Mouse (Mus musculus) layer of hippocampus, adult 18-20 months (tissue): ENCODE measurements around the gene Engase. TPM values are rescaled to one million over a fixed set of nuclear protein-coding genes. Genes with fewer than 3 reads are reported as not detected.

Experiments
- DNase-seq, 2 experiments: peaks; one replicate each; pipeline ENCODE4 v3.0.0; 2022; ENCODE audit warnings: low spot score in 2 of 2
- total RNA-seq, 2 experiments: library from RNA; stranded (reverse); gene quantifications; 2 replicates each; pipeline ENCODE4 v1.2.3; 2021

The Engase gene
- total RNA-seq, 2 experiments from 2014 or later = 11.8 to 16.2 TPM

DNA sequence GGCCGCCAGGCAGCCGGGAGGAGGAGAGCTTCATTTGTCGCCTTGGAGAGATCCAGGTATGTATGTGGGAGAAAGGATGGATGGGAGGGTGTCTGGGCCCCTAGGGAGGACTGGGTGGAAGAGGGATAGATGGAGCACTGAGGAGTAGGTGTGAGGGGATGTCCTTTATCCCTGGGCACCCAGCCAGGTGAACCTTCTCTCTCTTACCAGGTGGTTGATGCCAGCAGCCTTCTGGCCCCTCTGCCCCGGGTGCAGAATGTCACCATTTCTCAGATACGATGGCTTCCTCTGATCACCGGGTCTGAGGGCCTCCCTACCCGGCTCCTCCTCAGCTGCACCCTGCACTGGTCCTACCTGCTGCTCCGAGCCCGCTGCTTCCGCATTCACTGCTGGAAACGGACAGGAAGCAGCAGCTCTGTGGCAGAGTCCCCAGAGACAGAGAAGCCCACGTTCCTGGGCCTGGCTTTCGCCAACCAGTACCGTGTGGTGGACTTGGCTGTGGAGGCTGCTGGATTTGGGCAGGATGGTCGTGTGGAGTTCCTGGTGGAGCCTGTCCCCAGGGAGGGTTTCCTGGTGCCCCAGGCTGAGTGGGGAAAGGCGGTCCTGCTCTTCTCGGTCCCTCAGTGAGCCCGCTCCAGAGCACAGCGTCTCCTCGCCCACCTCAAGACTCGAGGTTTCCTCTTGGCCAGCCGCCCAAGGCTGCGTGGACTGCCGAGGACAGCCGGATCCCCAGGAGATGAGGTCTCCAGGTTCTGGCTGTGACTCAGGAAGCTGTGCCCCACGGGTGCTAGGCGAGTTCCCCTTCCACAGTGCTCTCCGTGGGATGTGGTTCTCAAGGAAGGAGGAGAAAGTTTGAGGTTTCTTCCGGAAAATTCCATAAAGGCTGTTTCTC lies 10.5 kb downstream of the Engase start:
- no peak for DNase-seq

DNA sequence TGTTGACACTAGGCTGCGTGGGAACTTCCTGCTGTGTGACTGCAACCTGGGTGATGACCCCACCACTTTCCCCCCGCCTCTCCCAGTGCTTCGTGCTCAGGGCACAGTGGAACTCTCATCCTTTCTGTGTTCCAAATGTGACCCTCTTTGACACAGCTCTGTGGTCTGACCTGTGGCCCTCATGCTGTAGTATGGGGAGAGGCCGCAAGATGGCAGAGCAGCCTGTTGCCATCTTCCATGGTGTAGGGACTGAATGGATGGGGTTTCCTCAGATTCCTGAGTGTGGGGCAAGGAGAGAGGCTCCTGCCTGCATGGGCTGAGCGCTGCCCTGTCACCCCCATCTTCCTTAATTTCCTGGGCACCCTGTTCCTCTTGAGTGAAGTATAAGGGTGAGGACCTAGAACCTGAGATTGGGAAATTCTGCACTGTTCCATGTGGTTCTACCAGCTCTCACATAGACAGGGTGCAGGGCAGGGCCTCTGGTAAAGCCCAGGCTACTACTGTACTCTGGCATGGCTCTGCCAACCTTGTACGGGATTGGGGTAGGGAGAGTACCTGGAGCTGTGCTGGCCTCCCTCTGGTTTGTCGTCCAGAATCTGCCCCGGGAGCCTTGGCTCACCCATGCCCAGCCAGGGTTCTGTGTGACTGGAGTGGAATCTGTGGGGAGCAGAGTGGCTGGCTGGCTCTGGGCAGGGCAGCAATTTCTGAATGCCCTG lies 11.7 kb downstream of the Engase start:
- no peak for DNase-seq

DNA sequence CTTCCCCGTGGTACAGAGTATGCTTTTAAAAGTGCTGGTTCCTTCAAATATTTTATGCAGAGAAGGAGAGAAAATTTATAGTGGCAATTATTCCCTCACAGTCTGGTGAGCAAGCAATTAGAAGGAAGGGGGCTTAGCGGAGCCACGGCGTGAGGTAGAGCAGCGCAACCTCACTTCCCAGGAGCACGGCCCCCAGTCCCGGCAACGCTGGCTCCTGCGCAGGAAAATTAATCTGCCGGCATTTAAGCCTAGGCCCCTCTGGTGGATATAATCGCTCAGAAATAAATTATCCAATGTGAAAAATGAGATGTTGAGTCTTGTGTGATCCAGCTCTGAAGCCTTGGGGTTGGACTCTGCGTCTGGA lies 12.3 kb downstream of the Engase start:
- DNase-seq = no peak

DNA sequence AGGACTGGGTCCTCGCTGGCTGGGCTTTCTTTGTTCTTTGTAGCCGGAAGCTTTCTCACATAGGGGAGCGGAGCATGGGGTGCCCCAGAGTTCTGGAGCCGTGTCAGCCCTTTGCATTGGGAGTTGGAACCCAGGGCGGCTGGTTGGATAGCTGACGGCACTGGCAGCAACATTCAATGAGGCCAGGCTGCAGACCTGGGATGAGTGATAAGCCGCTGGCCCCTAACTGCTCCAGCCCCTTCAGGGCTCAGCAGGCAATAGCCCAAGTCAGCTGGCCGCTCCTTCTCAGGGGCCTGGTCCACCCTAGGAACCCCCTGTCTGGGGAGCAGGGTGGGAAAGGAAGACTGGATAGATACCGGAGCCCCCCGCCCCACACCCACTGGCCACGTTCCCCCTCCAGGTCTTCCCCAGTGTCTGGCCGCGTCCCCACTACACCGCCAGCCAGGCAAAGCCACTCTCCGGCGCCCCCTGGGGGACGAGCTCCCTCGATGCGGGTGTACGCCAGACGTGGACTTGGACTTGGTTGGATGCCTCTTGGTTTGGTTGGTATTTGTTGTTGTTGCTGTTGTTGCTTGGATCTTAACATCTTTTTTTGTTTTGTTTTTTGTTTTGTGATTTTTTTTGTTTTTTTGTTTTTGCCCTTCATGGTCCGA lies 14.1 kb downstream of the Engase start:
- DNase-seq = peak in 1 of 2 experiments; percentile 70

DNA sequence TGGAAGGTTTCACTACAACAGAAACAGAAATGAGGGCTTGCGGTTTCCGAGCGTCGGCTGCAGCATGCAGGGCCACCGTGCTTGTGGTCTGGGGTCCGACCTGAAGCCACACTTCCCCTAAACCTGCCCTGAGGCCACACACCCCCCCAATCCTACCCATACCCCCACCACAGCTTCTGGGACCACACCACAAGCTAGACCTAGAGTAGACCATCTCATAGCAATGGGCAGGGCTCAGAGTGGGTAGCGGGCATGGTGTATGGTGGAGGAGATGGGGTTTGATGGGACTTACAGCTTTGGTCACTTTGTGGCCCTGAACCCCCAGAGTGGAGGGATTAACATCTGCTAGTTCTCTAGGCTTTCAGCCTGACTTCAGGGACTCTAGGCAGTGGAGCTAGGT lies 14.6 kb downstream of the Engase start:
- DNase-seq = no peak

DNA sequence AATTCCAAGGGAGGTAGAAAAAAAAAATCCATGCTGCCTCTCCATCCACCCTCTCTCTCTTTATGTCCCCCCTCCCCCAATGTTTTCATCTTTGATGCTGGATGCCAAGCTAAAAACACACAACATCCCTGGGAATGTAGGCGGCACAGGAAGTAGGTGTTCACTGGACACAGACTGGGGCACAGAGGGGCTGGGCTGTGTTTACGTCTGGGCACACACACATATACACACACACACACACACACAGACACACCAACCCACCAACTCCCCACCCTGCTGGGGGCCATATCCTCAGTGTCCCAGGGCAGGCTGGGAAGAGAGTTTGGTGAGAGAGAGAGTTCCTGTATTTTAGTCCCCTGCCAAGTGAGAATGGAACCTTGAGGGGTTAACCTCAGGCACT lies 16.8 kb downstream of the Engase start:
- DNase-seq = no peak

DNA sequence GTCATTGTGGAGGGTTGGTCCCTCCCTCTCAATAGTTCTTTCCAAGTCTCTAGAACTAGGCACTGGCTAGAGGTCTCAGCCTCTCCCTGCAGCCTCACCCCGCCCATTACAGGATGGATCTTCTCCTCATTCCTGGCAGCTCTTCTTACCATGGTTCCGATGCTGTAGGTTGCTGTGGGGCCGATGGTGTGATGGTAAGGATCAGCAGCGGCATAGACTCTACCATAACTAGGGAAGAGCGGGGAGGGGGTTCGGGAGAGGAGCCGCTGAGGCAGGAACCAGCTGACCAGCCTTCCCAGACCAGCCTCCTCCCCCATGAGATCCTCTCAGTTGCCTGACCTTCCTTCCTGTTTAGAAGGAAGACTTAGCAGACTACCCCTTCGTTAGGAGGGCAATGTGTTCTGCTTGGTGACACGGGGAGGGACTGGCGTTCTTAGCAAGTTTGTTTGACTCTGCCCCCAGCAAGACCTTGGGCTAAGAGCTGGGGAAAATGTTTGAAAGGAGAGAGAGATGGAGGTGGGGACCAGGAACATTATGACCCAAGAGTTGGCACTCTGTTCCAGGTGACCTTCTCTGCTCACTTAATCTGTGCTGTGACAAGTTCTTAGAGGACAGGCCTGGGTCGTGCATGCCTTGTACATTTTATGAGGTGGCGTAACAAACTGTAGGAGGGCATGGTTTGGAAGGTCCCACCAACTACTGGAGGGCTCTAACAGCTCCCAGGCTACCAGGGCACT lies 17.5 kb downstream of the Engase start:
- no peak for DNase-seq

DNA sequence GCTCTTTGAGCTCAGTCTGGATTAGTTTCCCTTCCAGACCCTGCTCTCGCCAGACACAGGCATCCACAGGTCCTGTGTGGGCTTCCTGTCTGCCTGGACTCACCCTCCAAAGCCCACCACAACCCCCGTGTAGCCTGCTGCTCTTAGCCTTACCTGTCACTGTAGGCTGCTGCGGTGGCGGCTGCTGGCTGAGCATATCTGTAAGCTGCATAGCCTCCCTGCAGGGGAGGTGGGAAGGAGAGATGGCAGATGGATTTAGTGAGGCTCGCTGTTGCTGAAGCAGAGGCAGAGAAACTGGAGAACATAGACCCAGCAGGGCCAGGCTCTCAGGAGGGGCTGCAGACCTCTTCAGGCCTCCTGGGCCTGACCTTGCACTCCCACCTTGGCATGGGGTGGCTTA lies 18.4 kb downstream of the Engase start:
- no peak for DNase-seq

DNA sequence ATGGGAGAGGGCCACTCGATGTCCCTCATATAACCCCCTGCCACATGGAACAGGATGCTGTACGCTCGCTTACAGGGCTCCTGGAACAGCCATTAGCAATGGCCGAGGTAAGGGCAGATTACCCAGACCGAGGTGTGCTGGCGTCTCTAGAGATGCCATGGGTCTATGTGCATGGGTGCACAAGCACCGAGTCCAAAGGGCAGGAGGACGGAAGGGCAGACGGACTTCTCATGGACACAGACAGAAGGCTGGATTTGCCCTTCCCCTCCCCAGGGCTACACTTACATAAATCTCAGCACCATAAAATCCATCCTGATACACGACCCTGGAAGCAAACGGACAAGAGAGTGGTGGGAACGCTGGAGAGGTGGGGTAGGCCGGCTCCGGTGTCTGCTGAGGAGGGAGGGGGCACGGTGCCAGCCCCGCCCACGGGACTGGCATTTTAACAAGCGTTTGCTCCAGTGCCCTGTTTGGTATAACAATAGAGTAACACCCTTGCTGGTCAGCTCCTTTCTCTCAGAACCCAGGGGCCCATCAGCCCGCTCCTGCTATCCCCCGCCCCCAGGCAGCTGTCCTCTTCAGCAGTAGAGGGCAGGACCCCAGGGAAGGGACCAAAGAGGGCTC lies 19.5 kb downstream of the Engase start:
- DNase-seq = peak in 1 of 2 experiments; percentile 68

DNA sequence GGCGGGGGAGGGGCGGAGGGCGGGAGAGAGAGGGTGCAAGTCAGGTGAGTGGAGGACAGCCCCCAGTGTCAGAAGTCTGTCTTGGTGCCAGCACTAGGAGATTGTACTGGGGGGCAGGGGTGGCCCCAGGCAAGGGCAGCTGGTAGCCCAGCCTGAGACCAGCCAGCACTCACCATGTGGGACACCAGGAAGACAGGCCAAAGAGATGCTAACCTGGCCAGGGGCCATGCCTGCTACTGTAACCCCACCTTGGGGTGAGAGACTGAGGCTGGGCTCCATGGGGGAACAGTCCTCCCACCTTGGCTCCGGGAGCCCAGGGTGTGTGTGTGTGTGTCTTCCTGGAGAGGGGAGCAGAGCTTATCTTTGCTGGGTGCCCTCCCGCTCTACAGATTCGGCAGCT lies 26.4 kb downstream of the Engase start:
- no peak for DNase-seq

DNA sequence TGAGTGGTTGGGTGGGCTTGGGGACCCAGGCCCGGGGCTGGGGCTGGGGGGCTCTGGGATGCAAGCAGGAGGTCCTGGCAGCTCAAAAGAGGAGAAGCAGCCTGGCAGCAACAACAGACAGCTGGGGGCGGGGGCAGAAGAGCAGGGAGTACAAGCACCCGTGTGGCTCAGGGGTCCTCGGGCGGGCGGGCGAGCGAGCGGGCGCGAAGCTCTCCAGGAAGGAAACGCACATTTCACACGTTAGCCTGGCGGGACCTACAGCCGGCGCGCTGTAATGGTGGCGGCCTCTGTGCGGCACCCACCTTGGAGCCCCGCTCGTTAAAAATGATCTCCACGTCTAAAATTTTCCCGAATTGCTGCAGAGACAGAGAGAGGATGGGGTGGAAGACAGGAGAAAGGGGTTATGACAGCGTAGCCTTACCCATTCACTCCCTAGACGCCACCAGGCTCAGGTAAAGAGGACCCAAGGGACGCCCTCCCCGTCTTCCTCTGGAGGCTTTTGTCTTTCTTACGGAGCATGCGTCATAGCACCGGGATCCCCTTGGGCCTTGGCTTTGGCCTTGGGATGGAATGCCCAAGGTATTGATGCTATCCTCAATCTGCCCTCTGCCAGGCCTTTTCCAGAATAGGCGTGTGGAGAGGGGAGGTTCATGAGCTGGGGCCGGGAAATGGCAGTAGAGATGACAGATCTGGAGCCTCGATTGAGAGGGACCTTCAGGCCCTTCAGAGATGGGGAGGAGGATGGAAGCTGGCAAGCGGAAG lies 27.0 kb downstream of the Engase start:
- DNase-seq = no peak

DNA sequence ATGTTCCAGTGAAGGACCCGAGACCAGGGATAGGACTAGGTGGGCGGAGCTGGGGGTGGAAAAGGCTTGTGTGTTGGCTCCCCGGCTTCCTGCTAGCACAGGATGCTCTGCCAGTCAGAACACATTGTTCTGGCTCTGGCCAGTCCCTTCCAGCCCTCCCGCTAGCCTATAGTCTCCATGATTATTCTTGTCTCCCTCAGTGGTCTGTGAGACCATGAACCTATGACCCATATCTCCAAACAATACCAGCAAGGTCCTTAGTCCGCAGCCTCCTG lies 27.5 kb downstream of the Engase start:
- DNase-seq = no peak

DNA sequence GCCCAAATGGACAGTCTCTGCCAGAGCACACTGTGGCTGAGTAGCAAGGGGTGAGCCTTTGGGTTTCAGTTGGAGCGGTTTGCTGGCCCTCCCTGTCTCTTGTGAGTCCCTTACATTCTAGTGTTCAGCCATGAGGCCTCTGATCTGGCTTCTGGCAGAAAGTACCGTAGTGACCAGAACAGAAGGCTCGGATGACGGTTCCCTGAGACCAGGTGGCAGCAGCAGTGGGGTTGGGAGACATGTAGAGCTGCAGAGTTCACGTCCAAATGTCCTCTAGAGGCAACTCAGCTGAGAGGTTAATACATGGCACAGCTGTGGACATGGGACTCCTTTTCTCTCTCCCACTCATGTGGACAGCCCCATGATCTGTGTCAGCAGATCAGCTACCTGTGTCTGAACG lies 30.5 kb downstream of the Engase start:
- DNase-seq = no peak

DNA sequence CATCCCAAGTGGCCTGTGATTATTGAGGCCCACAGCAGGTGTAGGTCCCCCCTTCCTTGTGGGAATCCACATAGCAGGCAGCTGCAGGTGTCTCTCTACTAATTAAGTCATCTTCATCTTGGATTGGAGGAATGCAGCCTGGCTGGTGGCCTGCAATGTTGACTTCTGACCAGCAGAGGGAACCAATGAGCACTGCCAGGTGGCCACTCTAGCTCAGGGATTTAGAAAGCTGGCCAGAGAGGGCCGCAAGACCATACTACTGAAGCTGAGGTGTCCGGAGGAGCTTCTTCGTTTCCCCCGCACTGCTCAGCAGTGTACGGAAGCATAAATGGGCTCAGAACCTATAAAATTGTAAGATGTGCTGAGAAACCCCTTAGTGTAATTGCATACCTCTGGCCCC lies 31.3 kb downstream of the Engase start:
- DNase-seq = peak; percentile 67 to 82

DNA sequence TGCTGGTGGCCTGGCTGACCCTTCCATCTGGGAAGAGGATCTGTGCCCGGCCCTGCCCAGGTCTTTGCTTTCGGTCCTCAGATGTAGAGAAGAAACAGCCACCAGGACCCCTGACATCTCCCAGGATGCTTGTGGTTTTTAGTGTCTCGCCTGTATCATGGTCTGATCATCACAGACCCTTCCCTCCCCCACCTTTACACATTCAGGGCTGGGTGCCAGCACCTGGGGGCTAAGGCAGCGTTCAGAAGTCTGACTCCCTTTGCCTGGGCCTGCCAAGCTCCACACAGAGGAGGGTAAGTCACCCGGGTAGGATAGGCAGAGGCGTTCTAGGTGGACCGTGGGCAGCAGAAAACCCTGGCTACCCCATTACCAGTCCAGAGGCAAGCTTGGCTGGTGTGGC lies 31.7 kb downstream of the Engase start:
- DNase-seq = no peak

DNA sequence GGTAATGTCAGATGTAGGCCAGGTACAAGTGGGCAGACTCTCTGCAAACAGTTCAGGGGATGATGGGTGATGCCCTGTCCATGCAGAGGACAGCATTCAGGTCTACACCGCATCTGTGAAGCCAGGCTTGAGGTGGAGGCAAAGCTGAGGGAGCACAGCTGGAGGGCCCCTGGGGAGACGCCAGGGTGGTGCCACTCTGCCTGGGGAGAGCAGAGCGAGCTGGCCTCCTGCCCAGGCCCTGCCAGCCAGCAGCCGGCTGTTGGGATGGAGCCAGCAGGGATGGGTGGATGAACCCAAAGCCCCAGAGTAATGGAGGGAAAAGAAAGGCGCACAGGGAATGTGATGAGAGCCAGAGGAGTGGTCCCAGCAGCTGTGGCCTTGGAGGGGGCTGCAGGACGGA lies 35.2 kb downstream of the Engase start:
- DNase-seq = peak; percentile 55 to 70

DNA sequence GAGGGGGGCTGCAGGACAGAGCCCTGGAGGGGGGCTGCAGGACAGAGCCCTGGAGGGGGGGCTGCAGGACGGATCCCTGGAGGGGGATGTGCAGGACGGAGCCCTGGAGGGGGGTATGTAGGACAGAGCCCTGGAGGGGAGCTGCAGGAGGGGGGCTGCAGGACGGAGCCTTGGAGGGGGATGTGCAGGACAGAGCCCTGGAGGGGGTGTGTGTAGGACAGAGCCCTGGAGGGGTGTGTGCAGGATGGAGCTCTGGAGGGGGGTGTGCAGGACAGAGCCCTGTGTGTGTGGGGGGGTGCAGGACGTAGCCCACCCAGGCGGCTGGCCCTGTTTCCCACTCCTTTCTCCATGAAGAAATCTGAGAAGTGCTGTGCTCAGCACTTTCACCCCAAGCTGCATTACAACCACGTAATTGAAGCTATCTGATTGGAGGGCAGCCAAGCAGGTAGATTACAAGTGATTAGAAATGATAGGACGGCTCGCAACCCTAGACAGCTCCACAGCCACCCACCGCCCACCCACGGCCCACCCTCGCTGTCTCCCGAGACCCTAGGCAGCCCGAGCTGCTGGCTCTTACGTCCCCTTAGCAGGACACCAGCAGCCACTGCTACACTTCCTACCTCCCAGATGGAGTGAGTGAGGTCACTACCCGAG lies 35.8 kb downstream of the Engase start:
- no peak for DNase-seq

DNA sequence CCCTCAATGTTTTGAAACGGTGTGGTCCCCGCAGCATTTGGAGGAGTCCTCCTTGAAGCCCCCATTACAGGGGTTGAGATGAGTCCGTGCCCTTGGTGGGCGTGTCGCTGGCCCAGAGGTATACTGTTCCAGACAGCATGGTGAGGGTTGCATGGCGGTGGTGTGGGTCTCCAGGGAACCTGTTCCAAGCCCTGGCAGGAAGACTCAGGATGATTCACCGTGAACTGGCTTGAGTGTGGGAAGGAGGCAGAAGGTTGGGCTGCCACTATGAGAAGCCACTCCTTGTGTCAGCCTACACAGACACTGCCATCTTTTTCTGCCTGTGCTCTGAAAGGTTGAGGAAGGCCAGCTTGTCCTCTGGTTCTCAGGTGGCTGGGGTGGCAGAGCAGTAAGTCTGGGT lies 41.3 kb downstream of the Engase start:
- DNase-seq = no peak

DNA sequence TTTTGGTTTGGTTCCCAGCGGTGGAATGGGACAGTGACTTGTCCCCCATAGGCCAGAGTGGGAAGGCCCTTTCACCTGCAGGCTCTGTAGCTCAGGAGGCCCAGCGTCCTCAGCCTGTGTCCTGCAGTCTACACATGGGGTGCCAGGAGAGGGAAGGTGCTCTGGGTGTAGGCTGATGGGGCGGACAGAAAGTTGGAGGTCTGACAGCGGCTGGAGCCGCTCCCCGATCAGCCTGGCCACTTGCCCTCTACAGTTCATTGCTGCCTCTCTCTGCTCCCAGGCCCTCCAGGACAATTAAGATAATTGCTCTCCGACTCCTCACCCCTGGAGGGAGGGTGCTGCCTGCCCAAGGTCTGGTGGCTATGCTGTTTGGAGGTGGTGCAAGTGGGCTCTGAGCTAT lies 42.1 kb downstream of the Engase start:
- DNase-seq = no peak

DNA sequence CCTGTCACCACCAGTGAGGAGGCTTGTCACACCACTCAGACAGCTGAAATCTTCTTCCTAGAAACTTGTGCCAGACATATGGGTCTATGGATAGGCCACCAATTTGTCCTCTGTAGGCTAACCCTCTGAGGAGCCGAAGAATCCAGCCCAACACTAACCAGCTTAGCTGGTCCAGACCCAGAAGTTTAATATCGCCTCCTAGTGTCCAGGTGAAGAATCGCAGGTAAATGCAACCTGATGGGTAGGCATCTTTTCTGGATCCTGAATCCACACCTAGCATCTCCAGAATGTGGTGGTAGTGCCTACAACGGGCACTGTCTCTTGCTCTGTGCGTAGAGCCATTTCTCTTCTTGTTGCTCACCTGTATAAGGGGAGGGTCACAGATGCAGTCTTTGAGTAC lies 43.6 kb downstream of the Engase start:
- DNase-seq = no peak
